Mouse (Mus musculus) ovary, postnatal 10 days (tissue): Measurements from ENCODE around the gene Rnf17.
A peak's percentile ranks its signal among the peaks of the same experiment; 100 is the strongest.

ENCODE experiments used
- DNase-seq: peaks from one replicate; pipeline ENCODE4 v3.0.0; 2022; ENCODE audit warnings: low spot score

Rnf17 gene

GRCm38 (mm10) chr14:56512084-56512483 lies 109.7 kb downstream of the Rnf17 start:
- DNase-seq: no peak

- DNase-seq: no peak
Observed at GRCm38 (mm10) chr14:56514775-56515174, 112.4 kb downstream of the Rnf17 start.

- no peak for DNase-seq
Observed at GRCm38 (mm10) chr14:56530788-56531187, 128.4 kb downstream of the Rnf17 start.

- DNase-seq: no peak
Observed at GRCm38 (mm10) chr14:56544946-56545345, 142.6 kb downstream of the Rnf17 start.

GRCm38 (mm10) chr14:56545491-56545890 lies 143.1 kb downstream of the Rnf17 start:
- no peak for DNase-seq

- no peak for DNase-seq
Observed at GRCm38 (mm10) chr14:56550960-56551359, 148.6 kb downstream of the Rnf17 start.

- no peak for DNase-seq
Observed at GRCm38 (mm10) chr14:56552924-56553323, 150.5 kb downstream of the Rnf17 start.

- DNase-seq: no peak
Observed at GRCm38 (mm10) chr14:56553331-56553730, 150.9 kb downstream of the Rnf17 start.

- no peak for DNase-seq
Observed at GRCm38 (mm10) chr14:56554716-56555115, 152.3 kb downstream of the Rnf17 start.

GRCm38 (mm10) chr14:56559134-56559533 lies 156.8 kb downstream of the Rnf17 start:
- DNase-seq: no peak

- no peak for DNase-seq
Observed at GRCm38 (mm10) chr14:56567476-56567875, 165.1 kb downstream of the Rnf17 start.

- no peak for DNase-seq
Observed at GRCm38 (mm10) chr14:56569041-56569440, 166.7 kb downstream of the Rnf17 start.

- peak; percentile 63 for DNase-seq
Observed at GRCm38 (mm10) chr14:56571310-56572093, 169.1 kb downstream of the Rnf17 start.

- DNase-seq: no peak
Observed at GRCm38 (mm10) chr14:56572546-56572945, 170.2 kb downstream of the Rnf17 start.
